Mouse (Mus musculus) adrenal gland, postnatal 36 days (tissue): ENCODE results near the gene Zc3h13. TPM values are rescaled to one million over a fixed set of nuclear protein-coding genes. Genes with fewer than 3 reads are reported as not detected.

Experiments used
- DNase-seq, 2 experiments: peaks; one replicate each; pipeline ENCODE4 v3.0.0; 2021; ENCODE audit warnings: mixed read lengths in 1 of 2
- microRNA-seq: library from miRNA; unstranded; fragments of <30 nt; microRNA quantifications from one replicate; pipeline ENCODE4 v1.2.0, GENCODE M21; 2021
- total RNA-seq, 2 experiments: library from RNA; stranded (reverse); gene quantifications; 2 replicates each; pipeline ENCODE4 v1.2.3; 2021

The Zc3h13 gene
- total RNA-seq, 2 experiments from 2014 or later = 30.5 to 34.0 TPM

DNA sequence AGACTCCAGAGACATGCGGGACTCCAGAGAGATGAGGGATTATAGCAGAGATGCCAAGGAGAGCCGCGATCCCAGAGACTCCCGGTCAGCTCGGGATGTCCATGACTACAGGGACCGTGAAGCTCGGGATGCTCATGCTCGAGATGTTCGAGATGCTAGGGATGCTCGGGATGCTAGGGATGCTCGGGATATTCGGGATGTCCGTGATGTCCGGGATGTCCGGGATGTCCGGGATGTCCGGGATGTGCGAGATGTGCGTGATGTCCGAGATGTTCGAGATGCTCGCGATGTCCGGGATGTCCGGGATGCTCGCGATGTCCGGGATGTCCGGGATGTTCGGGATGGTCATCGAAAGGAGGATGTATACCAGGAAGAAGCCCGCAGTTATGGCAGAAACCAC is 39.2 kb downstream of the Zc3h13 start:
- DNase-seq = no peak

DNA sequence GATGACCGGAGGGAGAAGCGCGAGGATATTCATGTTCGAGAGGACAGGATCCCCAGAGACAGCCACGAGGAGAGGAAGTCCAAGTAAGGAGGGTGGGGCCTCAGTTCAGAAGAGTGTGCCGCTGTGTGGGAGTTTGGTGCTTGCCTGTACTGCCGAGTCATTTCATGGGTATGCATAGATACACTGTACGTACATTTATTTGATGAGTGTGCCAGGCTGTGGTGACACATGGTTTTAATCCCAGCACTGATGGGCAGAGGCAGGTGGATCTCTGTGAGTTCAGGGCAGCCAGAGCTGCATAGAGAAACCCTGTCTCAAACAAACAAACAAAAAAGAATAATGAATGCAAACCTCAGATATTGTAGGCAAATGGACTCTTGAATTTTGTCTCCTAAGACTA is 43.9 kb downstream of the Zc3h13 start:
- DNase-seq = no peak

DNA sequence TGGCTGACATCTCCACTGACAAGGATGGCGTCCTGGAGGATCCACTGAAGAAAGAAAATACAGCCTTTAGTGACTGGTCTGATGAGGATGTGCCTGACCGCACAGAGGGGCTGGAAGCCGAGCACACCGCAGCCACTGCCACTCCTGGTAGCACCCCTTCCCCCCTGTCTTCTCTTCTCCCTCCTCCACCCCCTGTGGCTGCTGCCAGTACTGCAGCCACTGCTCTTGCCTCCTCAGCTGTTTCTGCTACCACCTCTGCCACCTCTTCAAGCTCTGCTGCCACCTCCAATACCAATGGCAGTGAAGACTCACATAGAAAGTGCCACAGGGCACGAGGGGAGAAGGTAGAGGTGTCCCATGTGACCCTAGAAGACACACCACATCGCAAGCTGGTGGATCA is 46.4 kb downstream of the Zc3h13 start:
- DNase-seq = peak in 1 of 2 experiments; percentile 23

DNA sequence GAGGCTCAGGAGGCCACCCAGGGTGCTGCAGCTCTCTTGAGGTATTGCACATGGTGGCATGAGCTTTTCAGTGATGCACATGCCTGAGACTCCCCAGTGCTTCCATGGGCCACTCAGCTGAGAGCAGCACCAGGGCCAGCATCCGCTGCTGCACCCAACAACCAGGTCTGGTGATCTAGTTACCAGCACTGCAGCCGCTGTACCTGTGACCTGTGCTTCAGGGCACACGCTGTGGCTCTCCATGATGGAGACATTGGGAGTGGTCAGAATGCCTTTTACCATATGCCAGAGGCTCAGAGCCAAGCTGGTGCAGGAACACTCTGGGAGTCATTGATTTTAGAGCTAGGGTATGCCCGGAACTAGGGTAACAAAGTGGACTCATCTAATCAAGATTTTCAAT is 50.1 kb downstream of the Zc3h13 start:
- no peak for DNase-seq

DNA sequence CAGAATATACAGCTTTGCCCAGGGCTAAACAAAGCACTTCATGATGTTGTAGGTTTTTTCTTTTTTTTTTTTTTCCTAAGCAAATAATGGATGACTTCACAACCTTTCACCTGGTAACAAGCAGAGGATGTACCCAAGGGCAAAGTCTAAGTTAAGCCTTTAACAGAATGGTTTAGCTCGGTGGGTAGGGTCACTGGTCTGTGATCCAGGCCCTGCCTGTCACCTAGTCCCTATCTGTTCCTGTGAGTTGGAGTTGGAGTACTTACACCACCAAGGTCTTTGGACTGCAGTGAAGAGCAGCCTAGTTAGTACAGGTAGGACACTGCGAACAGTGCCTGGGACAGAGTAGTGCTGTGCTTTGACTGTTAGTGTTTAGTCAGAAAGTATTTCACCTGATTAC is 53.7 kb downstream of the Zc3h13 start:
- no peak for DNase-seq

DNA sequence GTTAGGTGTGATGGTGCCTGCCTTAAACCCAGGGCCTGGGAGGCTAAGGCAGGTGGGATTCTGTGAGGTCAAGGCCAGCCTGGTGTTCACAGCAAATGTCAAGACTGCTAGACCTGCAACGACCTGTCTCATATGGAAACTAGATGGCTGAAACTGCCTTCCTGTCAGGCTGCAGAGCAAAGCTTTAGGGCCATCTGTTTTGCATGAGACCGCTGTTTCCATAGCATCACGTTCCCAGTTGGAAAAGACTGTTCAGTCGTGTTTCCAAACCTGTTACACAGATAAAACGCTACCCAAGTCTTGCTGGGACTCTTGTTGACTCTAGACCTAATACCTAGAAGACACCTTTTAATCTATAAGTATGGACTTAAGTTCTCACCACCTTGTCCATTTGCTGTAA is 61.9 kb downstream of the Zc3h13 start:
- DNase-seq = no peak

DNA sequence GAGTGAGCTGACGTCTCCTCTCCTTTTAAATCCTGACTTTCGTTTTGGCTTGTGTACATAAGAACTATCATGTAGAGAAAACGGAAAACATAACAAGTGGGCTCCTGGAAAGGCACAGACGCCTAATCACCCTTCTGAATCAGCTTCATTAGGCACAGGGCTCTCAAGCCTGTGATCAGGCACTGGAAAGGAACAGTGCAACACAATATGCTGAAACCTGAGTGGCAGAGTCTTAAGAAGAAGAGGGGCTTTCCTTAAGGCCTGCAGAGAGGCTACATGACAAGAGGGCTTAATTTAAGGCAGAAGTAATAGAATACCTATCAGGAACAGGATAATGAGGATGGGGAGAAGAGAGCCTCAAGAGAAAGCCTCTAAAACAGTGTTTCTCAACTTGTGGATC is 67.5 kb downstream of the Zc3h13 start:
- no peak for DNase-seq

DNA sequence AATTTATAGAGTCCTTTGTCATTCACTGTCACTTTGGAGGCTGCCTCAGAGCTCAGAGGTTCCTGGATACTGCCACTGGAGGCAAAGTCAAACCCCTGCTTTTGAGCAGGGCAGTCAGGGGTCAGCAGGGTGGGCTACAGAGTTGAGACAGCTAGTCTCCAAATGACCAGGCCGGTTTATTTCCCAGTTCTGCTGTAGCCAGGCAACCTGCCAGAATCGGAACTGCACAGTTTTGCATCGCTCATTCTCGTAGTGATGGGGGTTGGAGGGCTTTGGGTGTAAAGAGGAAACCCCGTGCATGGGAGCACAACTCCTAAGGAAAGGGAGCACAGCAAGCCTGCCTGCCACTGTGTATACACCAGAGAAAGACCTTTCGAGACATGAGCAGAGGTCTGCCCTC is 79.1 kb downstream of the Zc3h13 start:
- DNase-seq = no peak

DNA sequence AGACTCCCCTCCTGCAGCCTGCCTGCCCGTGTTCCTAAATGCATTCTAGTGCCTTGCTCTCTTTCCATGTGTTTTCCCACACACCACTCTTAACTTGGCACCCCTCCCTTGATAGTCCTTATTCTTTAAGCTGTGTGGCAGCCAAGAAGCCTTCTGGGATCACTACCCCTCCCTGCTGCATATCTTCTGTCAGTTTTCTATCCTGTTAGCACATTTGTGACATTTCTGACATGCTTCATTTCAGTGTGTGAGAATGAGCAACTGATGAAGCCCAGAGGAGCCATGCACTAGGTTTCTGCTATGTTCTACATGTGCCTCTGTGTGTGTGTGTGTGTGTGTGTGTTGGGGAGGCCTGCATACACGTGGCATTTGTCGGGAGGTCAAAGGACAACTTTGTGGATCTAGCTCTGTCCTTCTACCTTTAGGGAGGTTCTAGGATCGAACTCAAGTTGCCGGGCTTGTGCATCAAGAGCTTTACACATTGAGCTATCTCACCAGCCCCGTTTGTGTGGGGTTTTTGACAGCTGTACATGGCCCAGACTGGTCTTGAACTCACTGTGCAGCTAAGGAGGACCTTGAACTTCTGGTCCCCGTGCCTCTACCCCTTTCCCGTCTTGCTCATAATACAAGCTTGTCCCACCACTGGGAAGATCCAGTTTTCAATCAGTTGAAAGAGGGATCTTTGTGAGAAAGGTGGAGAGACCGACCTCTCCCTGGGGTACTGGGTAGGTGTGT is 81.3 kb downstream of the Zc3h13 start:
- no peak for DNase-seq

DNA sequence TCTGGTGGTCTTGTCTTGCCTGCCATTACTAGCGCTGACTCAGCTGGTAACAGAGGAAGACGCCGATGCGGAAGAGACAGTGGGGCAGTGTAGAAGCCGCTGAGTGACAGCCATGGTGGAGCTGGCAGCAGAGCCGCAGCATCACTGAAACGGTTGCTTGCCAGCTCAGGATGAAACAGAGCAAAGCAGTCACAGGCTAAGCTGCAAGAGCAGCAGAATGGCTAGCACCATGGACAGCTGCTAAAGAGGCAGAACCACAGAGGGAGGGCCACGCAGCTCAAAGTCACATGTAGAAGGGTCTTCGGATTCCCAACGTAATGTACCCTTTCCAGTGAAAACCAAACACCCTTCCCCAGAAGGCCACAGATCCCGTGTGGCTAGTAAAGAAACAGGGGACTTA is 82.6 kb downstream of the Zc3h13 start:
- DNase-seq = peak; percentile 13 to 42

DNA sequence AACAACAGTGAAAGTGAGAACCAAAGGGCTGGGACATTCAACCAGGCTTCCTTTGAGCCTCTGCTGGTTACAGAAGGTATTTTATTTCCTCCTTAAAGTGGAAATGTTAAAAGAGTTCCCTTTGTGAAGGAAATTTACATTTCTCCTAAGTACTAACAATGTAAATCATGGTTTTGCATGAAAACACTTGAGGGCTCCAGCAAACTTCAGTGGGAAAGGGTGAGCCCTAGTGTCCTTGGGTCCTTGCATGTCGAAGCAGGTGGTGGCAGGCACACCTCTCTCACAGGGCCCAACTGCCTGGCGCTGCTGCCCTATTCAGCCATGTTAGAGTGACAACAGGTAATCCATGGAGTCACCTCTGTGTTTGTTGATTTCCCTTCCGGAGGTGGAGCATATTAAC is 83.3 kb downstream of the Zc3h13 start:
- DNase-seq = no peak

DNA sequence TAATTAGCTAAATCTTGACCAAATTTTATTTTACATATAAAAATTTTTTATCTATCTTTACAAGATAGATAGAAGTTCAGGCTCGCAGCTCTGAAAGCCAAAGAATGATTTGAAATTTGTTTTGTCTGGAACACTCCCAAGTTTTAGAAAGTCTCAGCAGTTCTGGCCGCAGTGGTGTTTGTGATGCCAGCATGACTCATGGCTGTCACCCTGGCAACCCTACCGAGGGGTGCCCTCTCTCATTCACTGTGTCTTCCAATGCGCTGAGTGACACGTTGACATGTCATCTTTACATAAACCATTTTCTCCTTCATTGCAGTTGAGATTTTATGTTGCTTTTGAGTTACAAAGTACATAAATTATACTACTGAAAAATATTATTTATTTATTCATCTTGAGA is 85.7 kb downstream of the Zc3h13 start:
- peak; percentile 82 to 84 for DNase-seq

DNA sequence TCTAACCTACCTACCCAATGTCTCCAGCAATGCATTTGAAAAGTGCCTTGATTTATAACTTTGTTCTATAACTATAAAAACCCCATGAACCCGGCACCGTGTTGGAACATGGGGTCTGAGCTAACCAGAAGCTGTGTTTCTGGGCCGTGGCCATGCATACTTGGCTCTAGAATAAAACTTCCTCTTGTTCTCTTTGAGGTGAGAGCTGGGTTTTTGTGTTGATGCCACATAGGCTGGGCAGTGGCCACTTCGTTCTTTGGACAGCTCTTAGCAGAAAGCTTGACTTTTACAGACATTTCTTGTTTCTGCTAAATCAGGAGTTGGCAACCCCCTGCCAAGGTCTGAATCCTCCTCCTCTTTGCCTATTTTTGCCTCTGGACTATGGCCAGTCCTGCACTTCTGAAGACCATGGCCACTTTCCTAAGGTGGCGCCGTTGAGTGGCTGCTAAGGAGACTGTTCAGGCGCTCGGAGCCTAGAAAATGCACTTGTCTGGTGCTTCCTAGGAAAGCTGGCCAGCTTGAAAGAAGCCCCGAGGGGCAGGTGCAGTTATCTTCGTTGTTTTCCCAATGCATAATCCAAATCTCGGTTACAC is 90.9 kb downstream of the Zc3h13 start:
- DNase-seq = peak; percentile 3 to 14

DNA sequence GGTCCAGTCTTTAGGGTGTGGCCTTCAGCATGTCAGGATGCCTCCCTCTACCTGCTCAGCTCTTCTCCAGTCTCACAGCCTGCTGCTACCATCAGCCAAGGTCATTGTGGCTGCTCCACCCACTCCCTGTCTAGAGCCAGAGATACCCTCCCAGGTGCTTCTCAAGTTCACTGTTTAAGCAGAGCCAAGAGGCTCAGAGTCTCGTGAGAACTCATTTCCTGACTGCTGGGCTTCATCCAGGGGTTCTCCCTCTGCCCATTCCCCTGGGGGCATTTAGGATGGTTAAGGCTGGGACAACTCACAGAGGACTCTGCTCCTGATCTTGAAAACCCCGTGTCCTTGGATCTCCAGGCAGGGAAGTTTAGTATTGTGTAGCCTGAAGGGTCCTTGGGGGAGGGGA is 92.1 kb downstream of the Zc3h13 start:
- DNase-seq = no peak

DNA sequence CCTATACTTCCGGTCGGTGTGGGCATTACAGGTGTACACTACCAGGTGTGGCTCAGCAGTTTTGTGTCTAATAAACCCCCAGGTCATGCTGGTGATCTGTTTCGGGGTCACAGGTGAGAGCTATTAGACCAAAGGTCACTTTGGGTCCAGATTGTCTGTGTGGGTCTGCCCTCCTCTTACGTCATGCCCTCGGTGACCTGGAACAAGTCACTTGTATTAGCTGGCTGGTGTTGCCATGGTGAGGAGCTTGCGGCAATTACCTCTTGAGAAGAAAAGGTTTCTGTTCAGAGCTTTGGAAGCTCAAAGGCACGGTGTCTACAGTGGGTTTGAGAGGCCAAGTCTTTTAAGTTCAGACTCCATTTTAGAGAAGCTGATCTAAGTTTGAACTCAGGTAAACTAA is 93.4 kb downstream of the Zc3h13 start:
- DNase-seq = no peak

Small RNA genes within 50 kb of the gene (microRNA-seq; reads per million reads assigned to microRNA genes)
- gene Gm44482 = not detected

Other genes with a start within 250 kb of the Zc3h13 start
- not detected for gene Lrrc63, start 153.5 kb upstream of the Zc3h13 start, total RNA-seq
- 10 to 100 TPM; 13.8 to 16.9 TPM for gene Lcp1, start 153.3 kb upstream of the Zc3h13 start, total RNA-seq
- gene Cpb2, start 42.1 kb upstream of the Zc3h13 start, total RNA-seq = not detected
- gene Siah3, start 171.6 kb downstream of the Zc3h13 start, total RNA-seq = under 1 TPM; 0.33 to 0.50 TPM